Mouse (Mus musculus): Measurements from ENCODE around the gene Fam198b.
A peak's percentile ranks its signal among the peaks of the same experiment; 100 is the strongest.

Fam198b gene

GRCm38 (mm10) chr3:79886357-79887091, 2.2 kb downstream of the Fam198b start:
- peak; percentile 18 for DNase-seq

GRCm38 (mm10) chr3:79887161-79887855, 3.0 kb downstream of the Fam198b start:
- peak; percentile 6 for DNase-seq

- DNase-seq, result no peak
Measured at GRCm38 (mm10) chr3:79887966-79888365, 3.6 kb downstream of the Fam198b start.

GRCm38 (mm10) chr3:79897534-79898370, 13.4 kb downstream of the Fam198b start:
- DNase-seq, result peak; percentile 5

GRCm38 (mm10) chr3:79898514-79898913, 14.2 kb downstream of the Fam198b start:
- DNase-seq, result no peak

- no peak for DNase-seq
Measured at GRCm38 (mm10) chr3:79899906-79900305, 15.6 kb downstream of the Fam198b start.

GRCm38 (mm10) chr3:79900502-79900901, 16.2 kb downstream of the Fam198b start:
- DNase-seq, result no peak

- DNase-seq, result no peak
Measured at GRCm38 (mm10) chr3:79901321-79901720, 17.0 kb downstream of the Fam198b start.

- no peak for DNase-seq
Measured at GRCm38 (mm10) chr3:79901734-79902133, 17.4 kb downstream of the Fam198b start.

GRCm38 (mm10) chr3:79903803-79904202, 19.5 kb downstream of the Fam198b start:
- DNase-seq, result no peak

- DNase-seq, result no peak
Measured at GRCm38 (mm10) chr3:79904238-79904757, 20.0 kb downstream of the Fam198b start.

GRCm38 (mm10) chr3:79905397-79905796, 21.1 kb downstream of the Fam198b start:
- DNase-seq, result no peak

GRCm38 (mm10) chr3:79906250-79907045, 22.1 kb downstream of the Fam198b start:
- DNase-seq, result no peak

GRCm38 (mm10) chr3:79907223-79907622, 22.9 kb downstream of the Fam198b start:
- no peak for DNase-seq

GRCm38 (mm10) chr3:79910375-79911141, 26.2 kb downstream of the Fam198b start:
- DNase-seq, result no peak

- DNase-seq, result no peak
Measured at GRCm38 (mm10) chr3:79911166-79911565, 26.8 kb downstream of the Fam198b start.

GRCm38 (mm10) chr3:79914012-79914411, 29.7 kb downstream of the Fam198b start:
- no peak for DNase-seq

- no peak for DNase-seq
Measured at GRCm38 (mm10) chr3:79916185-79916584, 31.9 kb downstream of the Fam198b start.

- DNase-seq, result no peak
Measured at GRCm38 (mm10) chr3:79918761-79919160, 34.4 kb downstream of the Fam198b start.

GRCm38 (mm10) chr3:79925950-79926697, 41.8 kb downstream of the Fam198b start:
- no peak for DNase-seq

- no peak for DNase-seq
Measured at GRCm38 (mm10) chr3:79927050-79927449, 42.7 kb downstream of the Fam198b start.
